Mouse (Mus musculus) gastrocnemius, postnatal 25 days (tissue): ENCODE measurements around the gene Guk1. TPM values are rescaled to one million over a fixed set of nuclear protein-coding genes. Genes with fewer than 3 reads are reported as not detected.
A peak's percentile ranks its signal among the peaks of the same experiment; 100 is the strongest.
"Not testable (repeated sequence)": the region's sequence is repeated elsewhere in the genome, so short reads cannot be mapped to it uniquely, and the experiment has no call there.

Experiments
- DNase-seq: peaks from one replicate; pipeline ENCODE4 v3.0.0; 2022
- total RNA-seq, 2 experiments: library from RNA; stranded (reverse); gene quantifications; 1 replicate in 1 of 2; 2 replicates in 1 of 2; pipeline ENCODE4 v1.2.3; 2021

The Guk1 gene
- total RNA-seq, 2 experiments from 2014 or later, result 18.7 to 24.5 TPM

DNA sequence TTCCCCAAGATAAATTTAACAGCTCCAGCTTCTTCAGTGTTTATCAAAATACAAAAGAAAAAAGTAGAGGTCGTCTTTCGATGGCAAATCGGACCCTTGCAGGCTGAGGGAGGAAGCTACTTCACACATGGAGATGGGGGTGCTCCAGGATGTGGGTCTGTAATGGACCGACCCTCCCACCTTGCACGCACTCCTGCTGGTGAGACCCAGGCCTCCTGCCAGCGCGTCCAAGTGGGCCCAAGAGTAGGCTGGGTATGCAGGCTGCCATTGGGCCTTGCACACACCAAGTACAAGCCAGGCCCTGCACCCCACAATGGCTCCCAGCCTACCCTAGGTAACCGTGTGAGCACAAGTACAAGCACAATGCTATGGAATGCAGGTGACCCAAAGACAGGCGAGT lies 19.5 kb upstream of the Guk1 start:
- not testable (repeated sequence) for DNase-seq

DNA sequence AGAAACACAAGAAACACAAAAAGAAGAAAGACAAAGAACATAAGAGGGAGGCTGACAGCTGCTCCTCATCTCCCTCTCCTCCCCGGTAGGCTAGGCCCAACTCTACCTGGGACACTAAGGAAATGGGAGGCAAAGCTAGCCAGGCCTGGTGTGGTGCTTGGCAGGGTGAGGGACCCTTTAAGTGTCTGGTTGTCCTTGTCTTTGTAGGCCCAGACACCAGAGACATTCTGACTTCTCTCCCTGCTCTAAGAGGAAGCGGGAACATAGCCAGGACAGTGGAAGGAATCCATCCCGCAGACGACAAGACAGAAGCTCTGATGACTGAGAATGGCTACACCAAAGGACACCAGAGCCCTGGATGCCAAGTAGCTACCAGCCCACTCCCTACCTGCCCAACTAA lies 18.0 kb upstream of the Guk1 start:
- no peak for DNase-seq

DNA sequence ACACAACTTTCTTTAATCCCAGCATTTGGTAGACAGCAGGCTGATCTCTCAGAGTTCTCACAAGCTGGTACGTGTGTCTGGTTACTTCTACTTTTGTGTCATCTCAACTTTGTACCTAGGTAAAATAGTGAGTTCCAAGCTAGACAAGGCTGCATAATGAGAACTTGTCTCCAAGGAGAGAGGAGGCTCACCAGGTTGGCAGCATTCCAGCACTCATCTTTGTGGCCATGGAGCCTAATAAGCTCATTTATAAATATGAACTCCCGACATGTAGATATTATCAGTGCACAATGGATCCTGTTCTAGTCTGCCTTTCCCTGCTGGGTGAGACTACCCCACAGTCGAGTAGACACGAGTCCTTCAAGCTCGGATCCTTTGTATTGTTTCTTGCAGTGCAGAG lies 17.6 kb upstream of the Guk1 start:
- no peak for DNase-seq

DNA sequence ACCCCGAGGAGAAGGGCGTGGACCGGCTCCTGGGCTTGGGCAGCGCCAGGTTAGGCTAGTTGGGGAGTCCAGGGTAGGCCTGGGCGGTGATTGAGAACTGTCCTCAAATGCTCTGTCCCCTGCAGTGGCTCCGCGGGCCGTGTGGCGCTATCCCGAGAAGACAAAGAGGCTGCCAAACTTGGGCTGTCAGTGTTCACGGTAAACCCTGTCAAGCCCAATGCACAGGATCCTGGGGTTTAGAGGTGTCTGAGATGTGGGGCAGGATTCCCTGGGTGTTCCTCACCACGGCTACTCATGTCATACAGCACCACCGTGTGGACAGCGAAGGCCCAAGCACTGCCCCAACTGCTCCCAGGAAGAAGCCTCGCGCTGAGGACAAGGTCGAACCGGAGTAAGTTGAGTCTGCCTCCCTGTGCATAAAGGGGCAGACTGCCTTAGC lies 17.0 kb upstream of the Guk1 start:
- DNase-seq, result peak; percentile 41

DNA sequence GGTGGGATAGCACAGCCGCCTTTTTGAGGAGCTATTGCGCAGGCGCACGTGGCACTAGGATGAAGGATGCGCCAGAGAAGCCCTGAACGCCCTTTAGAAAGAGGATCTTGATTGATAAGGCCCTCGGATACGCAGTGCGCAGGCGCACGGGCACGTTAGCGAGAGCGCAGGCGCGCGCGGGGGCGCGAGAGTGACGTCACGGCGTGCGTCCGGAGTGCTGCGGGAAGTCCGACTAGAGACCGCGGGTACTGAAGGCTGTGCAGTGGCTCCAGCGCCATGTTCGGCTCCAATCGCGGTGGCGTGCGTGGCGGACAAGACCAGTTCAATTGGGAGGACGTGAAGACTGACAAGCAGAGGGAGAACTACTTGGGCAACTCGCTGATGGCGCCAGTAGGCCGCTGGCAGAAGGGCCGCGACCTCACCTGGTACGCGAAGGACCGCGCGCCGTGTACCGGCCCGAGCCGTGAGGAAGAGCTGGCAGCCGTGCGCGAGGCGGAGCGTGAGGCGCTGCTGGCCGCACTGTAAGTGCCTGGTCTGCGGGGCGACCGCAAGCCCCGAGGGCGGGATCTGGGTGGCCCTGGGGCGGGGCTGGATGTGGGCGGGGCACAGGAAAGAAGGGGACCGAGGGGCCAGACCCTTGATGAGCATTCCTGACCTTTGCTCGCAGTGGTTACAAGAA lies 16.3 kb upstream of the Guk1 start, which contains the start of gene 2310033P09Rik:
2310033P09Rik (plus strand) TSS at position 169 of the 679 bp plus-strand sequence.
- peak; percentile 92 for DNase-seq

DNA sequence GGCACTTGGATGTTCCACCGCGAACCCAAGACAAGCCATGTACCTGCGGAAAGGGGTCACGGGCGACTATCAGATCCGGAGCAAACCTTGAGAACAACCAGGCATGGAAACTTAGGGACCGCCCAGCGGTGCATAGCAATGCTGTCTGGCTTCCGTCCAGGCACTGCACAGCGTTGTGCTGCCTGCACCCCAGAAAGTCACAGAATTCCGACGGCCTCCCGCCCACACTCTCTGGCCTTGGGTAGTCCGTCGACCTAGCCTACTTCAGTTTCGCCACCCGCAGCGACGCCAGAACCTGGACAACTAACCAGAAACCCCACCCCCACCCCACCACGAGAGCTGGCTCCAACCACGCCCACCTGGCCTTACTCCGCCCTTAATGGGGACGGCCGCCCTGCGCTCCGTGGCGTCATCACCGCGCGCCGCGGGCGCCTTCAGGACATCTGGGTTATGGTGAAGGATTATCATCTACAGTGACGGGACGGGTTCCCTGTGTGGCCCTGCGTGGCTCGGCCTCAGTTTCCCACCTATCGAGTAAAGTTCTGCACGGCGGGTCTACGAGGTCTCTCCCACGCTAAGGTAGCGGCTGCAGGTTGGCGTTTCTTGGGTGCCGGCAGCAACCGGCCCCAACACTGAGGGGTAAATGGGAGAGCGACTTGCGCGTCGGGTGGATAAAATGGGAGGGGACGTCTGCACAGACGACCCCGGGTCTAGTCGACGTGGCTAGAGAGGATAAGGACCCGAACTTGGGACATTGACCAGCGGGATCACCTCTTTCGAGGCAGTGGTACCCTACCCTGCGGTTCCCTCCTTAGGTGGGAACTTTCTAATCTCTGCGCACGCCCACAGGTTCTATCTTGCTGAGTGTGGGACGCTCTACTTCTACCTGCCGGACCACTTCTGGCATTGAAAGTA lies 10.3 kb upstream of the Guk1 start, which contains the start of gene Mrpl55:
Mrpl55 (plus strand) TSS at position 406 of the 915 bp plus-strand sequence.
- DNase-seq, result peak; percentile 91

DNA sequence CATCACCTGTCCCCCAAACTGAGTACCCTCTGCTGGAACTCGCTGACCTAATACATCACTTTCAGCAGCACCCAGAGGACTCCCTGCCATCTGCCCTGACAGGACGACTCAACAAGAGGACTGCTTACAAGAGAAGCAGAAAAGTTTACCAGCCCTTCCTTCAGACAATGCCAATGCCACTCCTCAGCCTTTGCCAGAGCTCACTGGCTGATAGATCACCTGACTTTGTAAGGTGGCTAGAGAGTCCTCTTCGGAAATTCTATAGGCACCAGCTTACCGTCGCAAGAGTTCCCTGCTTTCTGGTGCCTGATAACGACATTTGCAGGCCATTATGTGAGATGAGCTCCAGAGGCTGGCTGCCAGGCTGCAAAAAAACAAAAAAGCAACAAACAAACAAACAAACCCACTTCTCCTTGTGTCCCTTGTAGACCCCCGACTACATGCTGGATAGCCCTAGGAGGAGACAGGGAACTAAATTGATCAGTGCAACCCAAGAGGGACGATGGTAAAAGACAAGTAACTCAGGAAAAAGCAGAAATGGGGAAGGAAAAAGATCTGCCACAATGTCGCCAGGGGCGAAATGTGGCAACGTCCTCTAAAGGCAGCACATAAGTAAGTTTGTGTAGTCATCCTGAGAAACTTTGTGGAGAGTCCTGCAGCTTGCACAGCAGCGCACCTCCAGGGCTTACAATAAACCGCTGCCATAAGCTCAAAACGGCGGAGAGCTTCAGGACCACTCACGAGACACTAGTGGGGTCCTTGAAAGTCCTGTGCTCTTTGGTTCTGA lies 9.4 kb upstream of the Guk1 start:
- DNase-seq, result no peak

DNA sequence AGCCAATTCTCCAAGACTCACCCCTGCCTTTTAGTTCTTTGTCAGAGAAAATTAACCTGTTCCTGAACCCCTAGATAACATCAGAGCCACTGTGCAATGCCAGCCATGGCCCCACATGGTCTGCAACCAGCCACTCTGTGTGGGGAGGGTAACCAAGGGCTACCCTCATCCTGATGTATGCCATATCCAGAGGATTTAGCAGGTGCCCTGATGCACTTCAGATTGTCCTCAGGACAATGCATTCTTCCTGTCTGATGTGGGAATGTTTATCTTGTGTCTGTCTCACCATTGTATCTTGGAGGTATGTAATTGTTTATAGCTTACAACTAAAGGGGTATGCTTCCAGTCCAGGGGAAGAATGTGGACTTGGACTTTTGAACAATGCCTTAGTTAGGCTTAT lies 4.2 kb upstream of the Guk1 start:
- no peak for DNase-seq

DNA sequence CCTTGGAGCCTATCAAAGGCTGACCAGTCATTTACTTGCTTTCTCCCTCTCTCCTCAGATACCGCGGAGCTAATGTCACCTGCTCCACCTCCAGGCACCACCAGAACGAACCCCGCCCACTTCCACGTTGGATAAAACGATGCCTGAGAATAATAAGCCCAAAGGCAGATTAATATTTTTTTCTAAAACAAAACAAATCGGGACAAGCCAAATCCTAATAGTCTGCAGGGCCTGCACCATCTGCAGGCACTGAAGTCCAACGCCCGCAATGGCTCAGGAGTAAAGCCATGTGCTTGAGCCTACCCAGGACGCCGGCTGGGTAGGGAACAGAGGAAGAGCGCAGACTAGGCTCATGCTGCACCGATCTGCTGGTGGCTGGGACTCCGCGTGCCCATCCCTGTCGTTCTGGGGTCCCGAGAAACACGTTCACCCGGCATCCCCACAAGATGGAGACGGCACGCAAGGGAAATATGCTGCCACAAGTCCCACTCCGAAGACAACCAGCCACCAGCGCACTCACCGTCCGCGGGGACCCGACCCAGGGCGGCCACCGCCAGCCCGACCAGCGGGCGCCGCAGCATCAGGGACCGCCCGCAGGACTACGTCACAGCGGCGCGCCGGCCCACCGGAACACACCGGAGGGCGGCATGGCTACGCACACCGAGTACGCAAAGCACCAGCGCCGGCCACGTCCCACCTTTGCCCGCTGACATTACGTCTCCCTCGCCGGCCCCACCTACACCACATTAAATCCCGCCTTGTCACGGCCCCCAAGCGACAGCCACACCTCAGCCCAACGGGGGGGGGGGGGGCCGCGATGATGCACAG lies 567 bp downstream of the Guk1 start:
- DNase-seq, result peak; percentile 89

DNA sequence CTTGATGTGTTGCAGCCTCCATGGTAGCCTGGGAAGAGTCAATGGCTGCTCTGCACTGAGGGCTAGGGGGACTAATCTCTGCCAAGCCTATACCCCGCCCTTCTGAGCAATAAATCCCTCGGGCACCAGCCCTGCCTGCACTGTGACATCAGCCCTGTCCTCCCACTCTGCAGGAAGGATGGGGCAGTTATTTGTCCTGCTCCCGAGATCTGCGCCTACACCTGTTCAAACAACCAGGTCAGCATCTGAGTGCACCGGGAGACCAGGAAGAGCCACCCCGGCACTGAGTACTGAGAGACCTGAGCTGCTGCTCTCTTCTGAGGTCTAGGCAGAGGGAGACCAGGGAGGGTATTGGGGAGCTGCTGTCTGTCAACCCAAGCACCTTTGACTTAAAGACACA lies 4.3 kb downstream of the Guk1 start:
- no peak for DNase-seq

DNA sequence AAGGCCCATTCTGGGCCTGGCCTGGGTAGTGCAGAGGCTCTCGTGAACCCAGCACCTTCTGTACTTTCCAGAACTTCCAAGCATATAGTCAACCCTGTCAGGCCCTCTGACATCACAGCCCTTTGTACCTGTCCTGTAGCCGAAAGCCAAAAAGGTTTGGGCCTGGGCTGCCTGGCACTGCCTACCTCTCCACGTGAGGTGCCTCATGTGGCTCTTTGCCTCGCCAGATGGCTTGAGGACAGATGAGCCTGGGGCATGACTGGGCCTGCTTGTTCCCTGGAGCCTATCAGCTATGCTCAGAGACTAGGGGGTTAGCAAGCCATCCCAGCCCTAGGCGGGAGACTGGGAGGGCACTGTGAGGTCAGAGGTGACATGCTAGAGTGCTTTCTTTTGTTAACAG lies 6.5 kb downstream of the Guk1 start:
- no peak for DNase-seq

DNA sequence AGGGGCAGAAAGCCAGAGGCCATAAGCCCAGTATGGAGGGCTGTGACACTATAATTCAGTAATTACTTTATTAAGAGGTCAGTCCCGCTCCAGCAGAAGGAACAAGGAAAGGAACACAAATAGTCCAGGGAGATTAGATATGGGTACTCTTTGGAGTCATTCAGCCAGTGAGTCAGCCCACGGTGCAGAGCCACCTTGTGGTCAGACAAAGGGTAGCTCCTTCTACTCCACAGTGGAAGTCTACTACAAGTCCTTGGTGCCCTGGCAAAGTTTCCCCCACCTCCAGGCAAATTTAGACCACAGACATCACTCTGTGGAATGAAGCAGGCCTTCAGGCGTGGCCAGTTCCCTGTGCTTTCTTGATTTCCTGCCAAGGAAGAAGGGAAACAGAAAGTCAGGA lies 8.2 kb downstream of the Guk1 start:
- peak; percentile 68 for DNase-seq

DNA sequence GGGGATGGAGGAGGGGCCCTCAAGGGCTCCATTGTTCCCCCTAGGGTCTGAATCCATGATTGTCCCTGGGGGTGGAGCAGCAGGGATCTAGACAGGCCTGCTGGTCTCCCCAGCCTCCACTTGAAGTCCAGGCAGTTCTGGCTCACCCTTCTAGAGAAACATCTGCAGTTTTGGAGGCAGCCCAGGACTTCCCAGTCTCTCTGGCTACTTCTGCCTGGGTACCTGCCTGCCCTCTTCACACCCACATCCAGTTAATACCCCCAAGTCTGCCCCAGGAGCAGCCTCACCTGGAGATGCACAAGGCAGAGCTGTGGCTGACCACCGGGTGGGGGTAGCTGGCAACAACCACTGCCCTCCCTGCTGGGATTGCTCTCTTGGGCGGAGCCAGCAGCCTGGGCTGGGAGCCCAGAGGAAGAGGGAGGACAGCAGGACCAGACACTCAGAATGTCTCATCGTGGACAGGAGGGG lies 9.1 kb downstream of the Guk1 start, which contains the start of gene Gjc2:
Gjc2 (minus strand) TSS at position 350 of the 468 bp plus-strand sequence.
- DNase-seq, result peak; percentile 71

DNA sequence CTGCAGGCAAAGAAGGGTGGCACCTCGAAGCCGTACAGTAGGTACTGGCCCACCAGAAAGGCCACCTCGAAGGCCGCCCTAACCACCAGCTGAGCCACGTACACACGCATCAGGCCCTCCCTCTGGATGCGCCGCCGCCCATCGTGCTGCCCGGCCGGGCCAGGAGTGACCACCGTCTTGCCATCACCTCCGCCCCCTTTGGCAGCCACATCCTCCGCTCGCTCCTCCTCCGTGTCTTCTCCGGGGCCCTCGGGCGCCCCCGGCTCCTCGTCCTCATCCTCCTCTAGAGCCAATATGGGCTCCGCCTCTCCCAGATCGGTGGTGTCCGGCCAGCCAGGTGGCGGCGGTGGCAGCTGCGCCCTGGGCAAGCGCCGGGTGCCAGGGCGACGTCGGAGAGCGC lies 15.1 kb downstream of the Guk1 start:
- no peak for DNase-seq

DNA sequence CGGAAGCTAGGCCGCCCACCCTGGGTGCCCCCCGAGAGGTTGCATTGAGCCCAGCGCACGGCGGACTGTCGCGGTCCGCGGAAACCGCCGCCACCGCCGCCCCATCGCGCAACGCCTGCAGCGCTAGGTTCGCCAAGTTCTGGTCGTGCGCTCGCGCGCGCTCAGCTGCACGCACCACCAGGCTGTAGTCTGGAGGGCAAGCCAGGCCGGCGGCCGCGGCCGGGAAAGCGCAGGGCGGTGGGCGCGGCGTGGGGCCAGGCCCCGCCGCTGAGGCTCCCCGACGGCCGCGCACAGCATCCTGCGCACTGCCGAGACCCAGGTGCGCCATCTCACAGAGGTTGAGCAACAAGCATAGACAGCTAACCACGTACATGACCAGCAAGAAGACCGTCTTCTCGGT lies 15.5 kb downstream of the Guk1 start:
- no peak for DNase-seq

DNA sequence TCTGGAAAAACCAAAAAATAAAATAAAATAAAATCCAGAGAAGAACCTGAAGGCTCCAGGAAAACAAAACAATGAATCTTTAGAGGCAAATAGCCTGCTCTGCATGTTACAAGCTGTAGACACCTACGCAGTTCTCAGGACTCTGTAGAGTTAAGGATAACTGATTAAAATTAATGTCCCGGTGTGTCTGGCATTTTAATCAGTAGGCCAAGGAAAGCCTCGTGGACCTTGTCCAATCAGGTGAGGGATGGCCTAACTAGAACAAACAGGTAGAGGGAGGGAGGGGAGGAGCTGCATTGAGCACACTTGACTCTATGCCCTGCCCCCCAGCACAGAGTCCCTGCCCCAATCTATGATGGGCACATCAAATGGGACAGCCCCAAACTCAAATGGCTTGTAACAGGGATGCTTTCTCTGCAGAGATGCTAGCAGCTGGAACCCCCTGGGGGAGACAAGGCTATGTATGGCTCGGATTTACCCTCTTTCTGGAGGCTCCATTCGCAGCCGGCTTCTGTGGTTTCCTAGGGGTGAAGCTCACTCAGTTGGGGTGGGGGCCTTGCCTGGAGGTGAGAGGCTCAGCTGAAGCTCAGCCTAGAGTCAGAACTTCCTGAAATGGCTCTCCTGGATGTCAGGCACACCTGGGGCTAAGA lies 17.7 kb downstream of the Guk1 start:
- no peak for DNase-seq

DNA sequence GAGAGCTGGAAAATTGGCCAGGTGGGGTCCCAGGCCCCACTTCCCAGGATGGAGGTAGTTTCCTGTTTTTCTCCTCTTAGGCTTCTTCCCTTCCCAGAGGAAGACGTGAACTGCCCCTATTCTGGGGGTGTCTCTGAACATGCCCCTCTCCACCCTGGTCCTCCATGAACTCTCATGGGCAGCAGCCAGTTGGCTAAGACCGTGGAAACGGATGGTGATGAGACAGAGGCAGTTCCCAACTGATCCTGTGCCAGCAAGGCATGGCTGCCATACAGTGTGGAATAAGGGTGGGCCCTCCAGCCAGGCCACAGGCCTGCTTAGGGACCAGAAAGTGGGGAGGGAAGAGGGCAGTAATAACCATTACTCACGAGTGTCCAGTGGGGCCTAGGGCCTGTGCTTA lies 21.5 kb downstream of the Guk1 start:
- no peak for DNase-seq

DNA sequence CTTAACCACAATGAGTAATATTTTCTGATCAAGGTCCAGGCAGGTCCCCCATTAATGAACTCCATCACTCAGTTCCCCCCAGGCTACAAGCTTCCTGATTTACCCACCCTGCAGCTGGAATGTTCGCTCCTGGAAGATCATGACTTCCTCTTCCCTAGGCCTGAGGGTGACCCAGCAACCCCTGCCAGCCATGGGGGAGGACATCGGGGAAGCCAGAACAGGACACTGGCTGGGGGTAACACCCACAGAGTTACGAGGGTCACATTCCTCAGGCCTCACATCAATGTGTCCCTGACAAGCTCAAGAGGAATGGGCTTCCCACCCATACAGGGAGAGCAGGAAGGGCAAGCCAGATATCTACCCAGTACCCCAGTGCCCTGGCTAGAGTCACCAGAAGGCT lies 22.2 kb downstream of the Guk1 start:
- no peak for DNase-seq

DNA sequence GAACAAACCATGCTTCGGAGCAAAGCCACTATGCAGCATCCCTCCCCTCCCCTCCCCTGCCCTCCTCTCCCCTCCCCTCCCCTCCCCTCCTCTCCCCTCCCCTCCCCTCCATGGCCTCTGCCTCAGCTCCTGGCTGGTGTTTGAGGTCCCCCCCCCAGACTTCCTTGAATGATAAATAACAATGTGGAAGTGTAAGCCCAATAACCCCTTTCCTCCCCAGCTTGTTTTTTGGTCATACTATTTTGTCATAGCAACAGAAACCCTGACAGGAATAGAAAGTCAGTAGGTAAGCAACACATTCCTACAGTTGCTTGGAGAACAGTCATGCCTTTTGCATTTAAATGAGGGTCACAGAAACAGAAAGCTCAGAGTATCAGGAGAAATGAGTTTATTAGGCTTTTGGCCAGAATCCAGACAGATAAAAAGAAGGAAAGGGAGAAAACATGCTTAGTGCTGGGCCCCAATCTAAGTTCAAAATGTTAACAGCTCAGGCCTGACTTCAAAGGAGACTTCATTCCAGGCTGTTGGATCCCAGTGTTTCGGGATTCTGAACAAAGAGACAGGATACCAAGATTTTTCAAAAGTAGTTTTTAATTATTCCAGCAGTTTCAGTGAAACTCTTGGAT lies 26.3 kb downstream of the Guk1 start:
- DNase-seq, result no peak

DNA sequence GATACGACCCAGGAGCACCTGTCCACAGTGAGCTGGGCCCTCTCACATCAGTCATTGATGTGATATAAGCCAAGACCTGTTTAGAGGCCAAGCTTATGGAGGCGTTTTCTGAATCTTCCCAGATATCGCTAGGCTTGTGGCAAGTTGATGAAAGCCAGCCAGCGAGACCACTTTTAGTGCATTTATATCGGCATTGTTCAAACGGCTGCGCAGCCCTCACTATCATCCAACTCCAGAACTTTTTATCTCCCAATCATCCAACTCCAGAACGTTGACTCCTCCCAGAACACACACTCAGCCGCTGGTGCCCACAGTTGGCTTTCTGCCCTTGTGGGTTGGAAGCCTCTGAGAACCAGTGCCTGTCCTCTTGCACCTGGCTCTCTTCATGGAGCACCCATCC lies 27.6 kb downstream of the Guk1 start:
- no peak for DNase-seq
